13 mouse cellular contexts compared by ENCODE assay signal in genomic region chr14:73179221-73179681, GRCm38 (mm10). TPM values are rescaled to one million over a fixed set of nuclear protein-coding genes. Genes with fewer than 3 reads are reported as not detected.
A peak's percentile ranks its signal among the peaks of the same experiment; 100 is the strongest.
DNase-seq lines count a peak whose midpoint lies in the region; ATAC-seq lines count a peak whose summit lies in the region.
"Had no signal": no experiment of that assay in that cellular context is flagged by ENCODE, and none has a peak within 500 bp of the region (broad histone marks: within the 10 kb centered on the region; RNA-seq: fewer than 3 reads in every experiment).

No protein-coding gene starts in this region.

- H3K4me1 ChIP-seq in neural tube, embryonic 15.5 days = no peaks in the 10 kb centered on the region
- peaks cover 6% of the 10 kb centered on the region; the same call in 1 of the 2 replicates for H3K4me1 ChIP-seq in forebrain, embryonic 14.5 days (ENCODE audit: control insufficient read depth, insufficient read depth, low read length)

- 85% methylated on average over 4 of the region's 4 CpGs for WGBS in neural tube, embryonic 15.5 days
- 90% methylated on average over 4 of the region's 4 CpGs for WGBS in forebrain, embryonic 14.5 days

- H3K27me3 ChIP-seq in neural tube, embryonic 15.5 days (replicated peaks) = no peaks in the 10 kb centered on the region
- no peaks in the 10 kb centered on the region for H3K27me3 ChIP-seq in forebrain, embryonic 14.5 days (replicated peaks; ENCODE audit: control insufficient read depth, insufficient read depth, low read length)
- H3K27me3 ChIP-seq: limb, embryonic 13.5 days had no signal

- H3K9ac ChIP-seq in neural tube, embryonic 15.5 days (replicated peaks) = no peak overlapping the region
- H3K9ac ChIP-seq in forebrain, embryonic 14.5 days (ENCODE audit: low read length) = no peak overlapping the region
- H3K9ac ChIP-seq: limb, embryonic 13.5 days had no signal

- ATAC-seq in frontal cortex, adult (ENCODE audit: low TSS enrichment) = peak; percentile 7; the same call in 1 of the 2 replicates
- ATAC-seq in neural tube, embryonic 15.5 days (ENCODE audit: low FRiP score) = no peak
- no peak for ATAC-seq in forebrain, embryonic 14.5 days
- ATAC-seq: midbrain, embryonic 16.5 days had no signal

- DNase-seq in frontal cortex, postnatal 10 days (ENCODE audit: low spot score in 2 of 2) = no peak
- DNase-seq in neural tube, embryonic 10.5 days (ENCODE audit: extremely low spot score, low spot score) = no peak
- DNase-seq in kidney, postnatal 25 days = peak; percentile 22 to 60
- no peak for DNase-seq in adrenal gland, postnatal 4 days (ENCODE audit: low spot score in 2 of 2)
- no peak for DNase-seq in right cerebral cortex, postnatal 10 days (ENCODE audit: low spot score in 2 of 2)
- DNase-seq in forebrain, embryonic 14.5 days (ENCODE audit: low spot score) = no peak
- DNase-seq: adrenal gland, adult 8-10 months; cerebellum, adult 8-10 months; layer of hippocampus, adult 9-11 months had no signal

- peak overlapping the region; percentile 23 for H3K27ac ChIP-seq in neural tube, embryonic 15.5 days (replicated peaks)
- no peak overlapping the region for H3K27ac ChIP-seq in forebrain, embryonic 14.5 days (ENCODE audit: low read depth, low read length)
- H3K27ac ChIP-seq: limb, embryonic 13.5 days had no signal

- H3K9me3 ChIP-seq in neural tube, embryonic 15.5 days (replicated peaks) = no peaks in the 10 kb centered on the region
- no peaks in the 10 kb centered on the region for H3K9me3 ChIP-seq in forebrain, embryonic 14.5 days (replicated peaks; ENCODE audit: control insufficient read depth, low read length)

- H3K4me3 ChIP-seq in neural tube, embryonic 15.5 days (replicated peaks) = no peak overlapping the region
- H3K4me3 ChIP-seq in forebrain, embryonic 14.5 days (ENCODE audit: low read depth, low read length) = no peak overlapping the region
- H3K4me3 ChIP-seq: limb, embryonic 13.5 days had no signal

- no peak overlapping the region for H3K4me2 ChIP-seq in neural tube, embryonic 15.5 days
- H3K4me2 ChIP-seq in forebrain, embryonic 14.5 days (ENCODE audit: low read length) = no peak overlapping the region
- H3K4me2 ChIP-seq: limb, embryonic 13.5 days had no signal

- H3K36me3 ChIP-seq in neural tube, embryonic 15.5 days = peaks cover 50% of the 10 kb centered on the region
- peaks cover 65% of the 10 kb centered on the region for H3K36me3 ChIP-seq in forebrain, embryonic 14.5 days (ENCODE audit: control insufficient read depth, insufficient read depth, low read length)

RNA-seq across cellular contexts. Expression of gene Rcbtb2, which starts 56.4 kb away (rescaled TPM):
- polyA plus RNA-seq in neural tube, embryonic 15.5 days (2015; fragmentation: Nextera tagmentation; extraction: Ambion mirVana) = 56.8 and 63.3 TPM in 2 replicates
- 10 to 100 TPM; 47.0 to 48.8 TPM for total RNA-seq in adrenal gland, postnatal 4 days (2021)
- polyA plus RNA-seq in forebrain, embryonic 14.5 days (2014; fragmentation: Nextera tagmentation; extraction: Ambion mirVana) = 83.1 and 91.8 TPM in 2 replicates

RNA-seq across cellular contexts. Expression of gene Lpar6, which starts 58.4 kb away (rescaled TPM):
- 4.0 and 5.7 TPM in 2 replicates for polyA plus RNA-seq in neural tube, embryonic 15.5 days (2015; fragmentation: Nextera tagmentation; extraction: Ambion mirVana)
- 1 to 10 TPM; 6.2 to 6.9 TPM for total RNA-seq in adrenal gland, postnatal 4 days (2021)
- 5.8 and 6.1 TPM in 2 replicates for polyA plus RNA-seq in forebrain, embryonic 14.5 days (2014; fragmentation: Nextera tagmentation; extraction: Ambion mirVana)

Comparison
In these comparisons a context has a peak if more than half of its experiments do, and no peak if none do; other contexts are left out.
1. DNase-seq: peak in kidney, postnatal 25 days (2 of 2); none in frontal cortex, postnatal 10 days (0 of 2), neural tube, embryonic 10.5 days (single experiment), adrenal gland, postnatal 4 days (0 of 2), right cerebral cortex, postnatal 10 days (0 of 2) and forebrain, embryonic 14.5 days (single experiment).